Mouse (Mus musculus): Measurements from ENCODE around the gene Ccdc63.
"Not testable (repeated sequence)": the region's sequence is repeated elsewhere in the genome, so short reads cannot be mapped to it uniquely, and the experiment has no call there.

Ccdc63 gene

DNA sequence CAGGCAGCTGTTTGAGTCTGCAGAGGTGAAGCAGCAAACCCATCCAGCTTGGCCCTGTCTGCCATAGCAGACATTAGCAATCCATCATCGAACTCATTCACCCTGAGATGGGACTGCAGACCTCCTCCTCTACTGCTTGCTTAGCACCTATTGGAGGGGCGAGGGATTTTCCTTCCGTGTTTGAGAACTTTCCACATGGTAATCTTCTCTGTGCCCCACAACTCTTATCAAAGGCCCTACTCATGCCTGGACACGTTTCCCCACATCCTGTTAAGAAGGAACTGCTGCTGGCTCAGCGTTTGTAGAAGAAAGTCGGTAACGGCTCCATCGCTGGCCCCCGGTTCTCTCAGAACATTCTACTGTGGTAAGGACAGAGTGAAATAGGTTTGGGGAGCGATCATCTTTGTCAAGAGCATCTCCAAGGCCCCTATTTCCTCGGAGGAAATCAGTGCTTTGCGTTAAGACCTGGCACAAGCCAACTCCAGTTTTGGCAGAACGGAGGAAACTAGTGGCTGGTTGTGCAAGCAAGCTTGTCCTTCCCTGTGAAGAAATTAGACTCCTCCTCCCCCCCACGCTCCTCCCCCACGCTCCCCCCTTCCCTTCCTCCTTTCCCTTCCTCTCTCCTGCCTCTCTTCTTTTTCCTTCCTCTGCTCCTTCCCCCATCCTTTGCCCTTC lies 4.9 kb upstream of the Ccdc63 start:
- Histone ChIP-seq H3K9me3 (ENCODE audit: low read length) (no peaks in the 10 kb centered on the region), H3K4me1 (replicated peaks; ENCODE audit: low read depth, low read length) (peaks cover 70% of the 10 kb centered on the region), H3K4me3 (replicated peaks; ENCODE audit: low read length) (peak overlapping the region; percentile 71), H3K36me3 (ENCODE audit: insufficient read depth, low read length) (no peaks in the 10 kb centered on the region), H3K27me3 (ENCODE audit: insufficient read depth, low read length) (no peaks in the 10 kb centered on the region)
- TF ChIP-seq POU5F1 (IDR thresholded peaks at IDR 0.05; ENCODE audit: borderline replicate concordance, low read length) (no peak), CTCF (conservative IDR thresholded peaks at IDR 0.05; ENCODE audit: low read length) (no peak), NANOG (IDR thresholded peaks at IDR 0.05; ENCODE audit: borderline replicate concordance, low read length) (no peak)

DNA sequence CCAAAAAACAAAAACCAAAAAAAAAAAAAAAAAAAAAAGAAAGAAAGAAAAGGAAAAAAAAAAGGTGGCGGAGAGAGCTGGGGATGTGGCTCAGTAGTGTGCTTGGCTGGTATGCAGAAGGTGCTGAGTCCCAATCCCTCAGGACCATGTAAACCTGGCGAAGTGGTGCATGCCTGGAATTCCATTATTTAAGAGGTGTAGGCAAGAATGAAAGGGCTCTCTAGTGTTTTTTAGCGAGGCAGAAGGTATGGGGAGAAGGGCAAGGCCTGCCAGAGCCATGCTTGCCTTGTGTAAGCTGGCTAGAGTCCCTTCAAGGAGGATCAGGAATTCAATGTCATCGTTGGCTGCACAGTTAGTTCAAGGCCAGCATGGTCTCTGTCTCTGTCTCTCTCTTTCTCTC lies 4.2 kb upstream of the Ccdc63 start:
- Histone ChIP-seq H3K27me3 (ENCODE audit: insufficient read depth, low read length) (no peaks in the 10 kb centered on the region), H3K4me1 (replicated peaks; ENCODE audit: low read depth, low read length) (peaks cover 63% of the 10 kb centered on the region), H3K36me3 (ENCODE audit: insufficient read depth, low read length) (no peaks in the 10 kb centered on the region), H3K9me3 (ENCODE audit: low read length) (no peaks in the 10 kb centered on the region), H3K4me3 (replicated peaks; ENCODE audit: low read length) (0 out of 2 replicates have a peak overlapping the region, but pooled peaks have one; percentile 71)
- TF ChIP-seq POU5F1 (IDR thresholded peaks at IDR 0.05; ENCODE audit: borderline replicate concordance, low read length) (no peak), CTCF (conservative IDR thresholded peaks at IDR 0.05; ENCODE audit: low read length) (no peak), NANOG (IDR thresholded peaks at IDR 0.05; ENCODE audit: borderline replicate concordance, low read length) (no peak)

DNA sequence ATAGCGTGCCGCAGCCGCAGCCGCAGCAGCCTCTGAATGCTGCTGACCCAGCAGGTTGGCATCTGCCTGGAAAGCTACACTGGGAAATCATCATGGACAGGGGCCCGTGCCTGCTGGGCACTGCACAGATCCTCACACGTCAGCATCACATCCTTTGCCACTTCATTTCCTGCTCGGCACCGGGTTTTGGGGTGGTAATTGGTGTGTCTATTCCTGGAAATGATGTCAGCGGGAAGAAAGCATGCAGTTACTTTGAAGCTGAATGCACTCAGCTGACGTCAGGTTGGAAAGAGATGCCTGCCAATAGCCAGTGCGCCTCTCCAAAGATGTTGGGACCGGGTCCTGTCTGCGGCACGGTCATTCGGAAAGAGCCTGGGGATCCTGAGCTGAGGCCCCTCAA lies 2.9 kb upstream of the Ccdc63 start:
- Histone ChIP-seq H3K9me3 (ENCODE audit: low read length) (no peaks in the 10 kb centered on the region), H3K4me1 (replicated peaks; ENCODE audit: low read depth, low read length) (peaks cover 57% of the 10 kb centered on the region), H3K36me3 (ENCODE audit: insufficient read depth, low read length) (no peaks in the 10 kb centered on the region), H3K4me3 (replicated peaks; ENCODE audit: low read length) (no peak overlapping the region), H3K27me3 (ENCODE audit: insufficient read depth, low read length) (no peaks in the 10 kb centered on the region)
- TF ChIP-seq NANOG (IDR thresholded peaks at IDR 0.05; ENCODE audit: borderline replicate concordance, low read length) (no peak), CTCF (conservative IDR thresholded peaks at IDR 0.05; ENCODE audit: low read length) (no peak), POU5F1 (IDR thresholded peaks at IDR 0.05; ENCODE audit: borderline replicate concordance, low read length) (no peak)

DNA sequence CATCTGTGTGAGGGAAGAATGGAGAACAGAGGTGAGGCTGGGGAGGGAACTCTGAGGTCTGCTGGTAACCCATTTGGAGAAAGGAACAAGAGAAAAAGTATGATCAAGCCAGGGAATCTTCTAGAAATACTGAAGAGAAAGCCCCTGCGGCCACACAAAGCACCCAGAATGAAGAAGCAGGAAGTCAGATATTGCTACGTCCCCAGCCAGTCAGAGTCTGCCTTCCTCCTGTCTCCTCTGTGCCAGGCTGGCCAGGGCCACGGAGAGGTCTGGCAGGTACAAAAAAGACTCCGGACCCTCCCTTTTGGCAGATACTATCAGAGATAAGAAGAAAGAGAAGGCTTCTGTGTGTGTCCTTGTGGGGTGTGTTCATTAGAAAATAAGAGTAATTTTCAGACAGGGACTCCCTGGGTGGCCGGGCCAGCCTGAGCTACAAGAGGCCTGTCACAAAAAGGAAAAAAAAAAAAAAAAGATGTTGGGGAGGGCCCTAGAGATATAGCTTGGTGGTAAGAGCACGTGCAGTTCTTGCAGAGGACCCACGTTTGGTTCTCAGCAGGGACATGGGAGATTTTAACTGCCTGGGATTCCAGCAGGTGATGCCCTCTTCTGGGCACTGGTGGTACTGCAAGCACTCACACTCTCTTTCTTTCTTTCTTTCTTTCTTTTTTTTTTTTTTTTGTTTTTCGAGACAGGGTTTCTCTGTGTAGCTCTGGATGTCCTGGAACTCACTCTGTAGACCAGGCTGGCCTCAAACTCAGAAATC lies 1.8 kb upstream of the Ccdc63 start:
- H3K4me1 ChIP-seq (replicated peaks; ENCODE audit: low read depth, low read length): peaks cover 47% of the 10 kb centered on the region
- no peak overlapping the region for H3K4me3 ChIP-seq (replicated peaks; ENCODE audit: low read length)
- H3K36me3 ChIP-seq (ENCODE audit: insufficient read depth, low read length): no peaks in the 10 kb centered on the region
- H3K9me3 ChIP-seq (ENCODE audit: low read length): no peaks in the 10 kb centered on the region
- H3K27me3 ChIP-seq (ENCODE audit: insufficient read depth, low read length): no peaks in the 10 kb centered on the region
- TF ChIP-seq CTCF (conservative IDR thresholded peaks at IDR 0.05; ENCODE audit: low read length): peak; percentile 70
- no peak for TF ChIP-seq NANOG (IDR thresholded peaks at IDR 0.05; ENCODE audit: borderline replicate concordance, low read length)

DNA sequence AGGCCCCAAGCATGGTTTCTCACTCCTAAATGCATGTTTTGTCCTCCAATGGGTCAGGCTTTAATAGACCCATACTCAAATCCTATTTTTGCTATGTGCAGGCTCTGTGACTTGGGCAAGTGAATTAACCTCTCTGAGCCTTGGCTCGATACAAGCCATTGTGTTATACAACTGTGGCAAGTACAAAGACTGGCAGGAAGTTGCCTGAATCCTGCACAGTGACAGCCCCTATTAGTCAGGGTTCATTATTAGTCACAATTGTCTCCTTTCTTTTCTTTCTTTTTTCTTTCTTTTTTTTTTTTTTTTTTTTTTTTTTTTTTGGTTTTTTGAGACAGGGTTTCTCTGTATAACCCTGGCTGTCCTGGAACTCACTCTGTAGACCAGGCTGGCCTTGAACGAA lies 852 bp downstream of the Ccdc63 start:
- H3K4me1 ChIP-seq (replicated peaks; ENCODE audit: low read depth, low read length): peaks cover 33% of the 10 kb centered on the region
- not testable (repeated sequence) for H3K4me3 ChIP-seq (replicated peaks; ENCODE audit: low read length); H3K9me3 ChIP-seq (ENCODE audit: low read length); H3K27me3 ChIP-seq (ENCODE audit: insufficient read depth, low read length); H3K36me3 ChIP-seq (ENCODE audit: insufficient read depth, low read length)

DNA sequence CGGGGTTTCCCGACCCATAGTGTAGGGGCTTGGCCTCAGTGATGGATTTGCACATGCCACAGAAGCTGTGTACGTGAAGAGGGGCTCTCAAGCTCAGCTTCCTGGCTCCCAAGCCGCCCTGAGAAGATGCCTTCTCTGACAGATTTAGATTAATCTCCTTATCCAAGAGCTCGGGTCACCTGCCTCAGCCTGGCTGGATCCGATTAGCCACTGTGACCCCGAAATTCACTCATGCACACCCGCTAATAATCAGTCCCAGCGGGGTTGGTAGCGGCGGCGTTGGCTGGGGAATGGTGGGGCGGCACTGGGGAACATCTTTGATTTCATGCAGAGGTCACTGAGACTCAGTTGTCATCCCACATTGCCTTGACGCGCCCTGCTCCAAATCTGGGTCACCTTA lies 1.8 kb downstream of the Ccdc63 start:
- H3K4me3 ChIP-seq (replicated peaks; ENCODE audit: low read length): 0 out of 2 replicates have a peak overlapping the region, but pooled peaks have one; percentile 17
- H3K27me3 ChIP-seq (ENCODE audit: insufficient read depth, low read length): no peaks in the 10 kb centered on the region
- H3K36me3 ChIP-seq (ENCODE audit: insufficient read depth, low read length): no peaks in the 10 kb centered on the region
- H3K4me1 ChIP-seq (replicated peaks; ENCODE audit: low read depth, low read length): peaks cover 32% of the 10 kb centered on the region
- H3K9me3 ChIP-seq (ENCODE audit: low read length): no peaks in the 10 kb centered on the region
- TF ChIP-seq NANOG (IDR thresholded peaks at IDR 0.05; ENCODE audit: borderline replicate concordance, low read length) (no peak), CTCF (conservative IDR thresholded peaks at IDR 0.05; ENCODE audit: low read length) (no peak), POU5F1 (IDR thresholded peaks at IDR 0.05; ENCODE audit: borderline replicate concordance, low read length) (no peak)

DNA sequence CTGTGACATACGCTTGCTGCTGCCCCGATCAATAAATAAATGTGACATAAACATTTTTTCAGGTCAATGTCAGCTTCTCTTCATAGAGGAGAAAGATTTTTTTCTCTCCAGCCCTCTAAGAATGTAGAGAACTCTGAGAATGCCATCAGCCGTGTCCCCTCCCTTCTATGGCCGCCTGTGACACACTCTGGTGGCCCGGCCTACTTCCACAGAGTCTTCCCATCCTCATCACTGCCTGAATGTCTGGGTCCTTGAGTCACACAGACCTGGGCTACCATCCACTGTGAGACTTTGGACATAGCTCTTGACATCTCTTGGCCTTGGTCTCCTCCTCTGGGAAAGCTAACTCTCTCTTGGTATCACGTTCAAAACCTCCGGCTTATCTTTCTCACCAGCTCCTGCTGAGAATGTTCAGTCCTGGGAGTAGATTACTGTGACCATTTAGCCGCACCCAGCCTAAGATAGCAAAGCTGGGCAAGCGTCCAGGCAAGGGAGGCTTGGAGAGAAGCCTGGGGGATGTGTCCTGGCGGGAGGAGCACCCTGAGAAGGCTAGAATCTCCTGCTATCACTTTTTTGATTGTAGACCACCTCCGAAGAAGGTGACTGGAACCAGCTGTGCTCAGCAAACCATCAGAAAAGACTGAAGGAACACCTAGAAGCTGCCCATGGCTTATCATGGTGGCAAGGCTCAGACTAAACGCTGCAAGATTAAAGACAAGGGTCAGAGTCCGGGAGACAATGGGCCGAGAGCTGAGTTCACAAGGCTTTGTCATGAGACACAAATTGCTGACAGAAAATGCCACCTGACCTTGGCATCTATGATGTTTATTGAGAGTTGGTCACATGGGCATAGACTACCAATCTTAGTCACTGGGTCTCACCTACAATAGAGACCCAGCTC lies 3.9 kb downstream of the Ccdc63 start:
- Histone ChIP-seq H3K4me3 (replicated peaks; ENCODE audit: low read length) (no peak overlapping the region), H3K4me1 (replicated peaks; ENCODE audit: low read depth, low read length) (peaks cover 41% of the 10 kb centered on the region), H3K27me3 (ENCODE audit: insufficient read depth, low read length) (no peaks in the 10 kb centered on the region), H3K9me3 (ENCODE audit: low read length) (no peaks in the 10 kb centered on the region), H3K36me3 (ENCODE audit: insufficient read depth, low read length) (no peaks in the 10 kb centered on the region)
- TF ChIP-seq CTCF (conservative IDR thresholded peaks at IDR 0.05; ENCODE audit: low read length) (no peak), NANOG (IDR thresholded peaks at IDR 0.05; ENCODE audit: borderline replicate concordance, low read length) (no peak), POU5F1 (IDR thresholded peaks at IDR 0.05; ENCODE audit: borderline replicate concordance, low read length) (no peak)

DNA sequence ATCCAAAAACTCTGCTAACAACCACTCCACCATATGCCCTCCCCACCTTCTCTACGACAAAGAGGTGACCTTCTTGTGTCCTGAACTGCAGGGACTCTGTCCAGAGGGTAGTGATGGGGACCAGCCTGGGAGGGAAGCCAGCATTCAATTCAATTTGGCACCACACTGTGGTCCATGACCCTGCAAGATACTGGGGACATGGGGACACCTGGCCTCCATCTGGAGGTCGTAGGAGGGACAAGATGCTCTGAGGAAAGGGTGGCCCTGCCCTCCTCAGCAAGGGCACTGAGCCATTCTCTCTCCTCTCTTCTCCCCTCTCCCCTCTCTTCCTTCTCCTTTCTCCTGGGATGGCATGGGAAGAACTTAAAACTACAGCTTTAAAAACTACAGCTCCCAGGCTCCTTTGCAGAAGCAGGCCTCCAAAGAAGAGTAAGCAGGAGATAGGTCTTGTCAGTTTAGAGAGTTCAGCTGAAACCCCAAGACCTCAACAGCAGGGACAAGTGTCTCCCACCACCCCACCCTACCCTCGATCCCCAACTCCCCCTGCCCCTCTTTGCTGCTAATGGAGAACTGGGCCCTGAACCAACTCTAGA lies 5.2 kb downstream of the Ccdc63 start:
- no peaks in the 10 kb centered on the region for H3K9me3 ChIP-seq (ENCODE audit: low read length)
- H3K36me3 ChIP-seq (ENCODE audit: insufficient read depth, low read length): no peaks in the 10 kb centered on the region
- H3K4me3 ChIP-seq (replicated peaks; ENCODE audit: low read length): no peak overlapping the region
- no peaks in the 10 kb centered on the region for H3K27me3 ChIP-seq (ENCODE audit: insufficient read depth, low read length)
- H3K4me1 ChIP-seq (replicated peaks; ENCODE audit: low read depth, low read length): peaks cover 55% of the 10 kb centered on the region
- no peak for TF ChIP-seq CTCF (conservative IDR thresholded peaks at IDR 0.05; ENCODE audit: low read length)
- no peak for TF ChIP-seq NANOG (IDR thresholded peaks at IDR 0.05; ENCODE audit: borderline replicate concordance, low read length)
- no peak for TF ChIP-seq POU5F1 (IDR thresholded peaks at IDR 0.05; ENCODE audit: borderline replicate concordance, low read length)
